Mouse (Mus musculus): ENCODE results near the gene Anapc2.

DNA sequence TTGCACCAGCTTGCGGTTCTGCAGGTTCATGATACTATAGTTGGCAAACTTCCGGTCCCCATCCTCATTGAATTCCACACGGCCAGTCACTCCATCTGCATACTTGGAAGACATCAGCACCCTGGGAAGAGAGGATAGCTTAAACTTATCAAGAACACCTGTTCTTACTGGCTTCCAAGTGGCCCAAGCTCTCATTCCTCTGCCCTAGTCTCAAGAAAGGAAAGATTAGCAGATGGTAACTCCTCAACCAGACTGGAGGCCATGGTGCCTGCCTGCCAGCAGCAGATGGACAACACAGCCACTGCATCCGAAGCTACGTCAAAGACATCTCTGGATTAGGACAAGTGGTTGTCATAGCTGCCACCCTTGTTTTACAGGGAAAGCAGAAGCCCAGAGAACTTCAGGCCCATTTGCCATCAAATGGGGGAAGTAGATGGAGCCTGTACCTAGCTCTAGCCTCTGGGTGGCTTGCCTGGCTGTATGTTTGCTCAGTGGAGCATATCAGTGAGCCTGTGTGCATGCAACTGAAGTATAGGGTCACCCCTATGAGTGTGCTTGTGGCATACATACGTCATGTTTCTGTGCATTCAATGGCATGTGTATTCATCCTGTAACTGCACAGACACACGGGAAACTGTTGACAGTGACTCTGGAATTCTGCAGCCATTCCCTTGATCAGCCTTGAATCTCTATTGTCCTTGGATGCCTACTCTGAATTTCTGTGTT is 31.8 kb downstream of the Anapc2 start:
- TF ChIP-seq CTCF (IDR thresholded peaks at IDR 0.05; ENCODE audit: low read depth) (no peak), EP300 (IDR thresholded peaks at IDR 0.05; ENCODE audit: low read depth) (no peak)

Measured in liver, postnatal 0 days (tissue).